Mouse (Mus musculus) Patski (cell line): ENCODE results near the gene Adamts17. TPM values are rescaled to one million over a fixed set of nuclear protein-coding genes. Genes with fewer than 3 reads are reported as not detected.

Experiments
- ATAC-seq: fragments of 100-300 bp; one replicate; pipeline ENCODE4 v1.8.0; 2021
- CTCF ChIA-PET: fragments of 350-600 bp; sonication (Branson Sonifier 250); formaldehyde crosslinking; loops from one replicate; lab custom pipeline; 2022; ENCODE audit warnings: inconsistent platforms; lab: Charles Lee
- POLR2A ChIA-PET: fragments of 350-600 bp; sonication (Branson Sonifier 250); formaldehyde crosslinking; loops from one replicate; lab custom pipeline; 2022; ENCODE audit warnings: antibody characterized with exemption, inconsistent platforms; lab: Charles Lee
- DNase-seq: peaks from one replicate; pipeline ENCODE4 v3.0.0-alpha.2; 2011; ENCODE audit warnings: low read depth, low spot score
- H3K27me3 ChIP-seq: fragments of 371-371 bp; one replicate; pipeline ENCODE4 v1.5.1; 2021
- CTCF ChIP-seq: fragments of 100-300 bp; IDR thresholded peaks from one replicate; pipeline ENCODE4 v1.5.1; 2021
- in situ Hi-C: fragments of 300-500 bp; cut with MboI; formaldehyde crosslinking; loops from 3 replicates; pipeline ENCODE4 v1.11.1; 2018; ENCODE audit warnings: low pct_unique_long_range_greater_than_20kb, mixed read lengths
- polyA plus RNA-seq: library from polyadenylated mRNA; unstranded; gene quantifications from one replicate; pipeline ENCODE4 v1.2.3, GENCODE M21; 2021

The Adamts17 gene
- polyA plus RNA-seq, 1 experiment from 2014 or later = 0.04 TPM

- ATAC-seq (no peak), DNase-seq (no peak)
- TF ChIP-seq CTCF = no peak
- ChIA-PET POLR2A (no interaction called here), CTCF (no interaction called here)
- H3K27me3 ChIP-seq = peaks cover 3% of the 10 kb centered on the region
- in situ Hi-C loops = no loop called here
These were observed 188.2 kb downstream of the Adamts17 start for GRCm38 (mm10) chr7:67027696-67028095.

DNA sequence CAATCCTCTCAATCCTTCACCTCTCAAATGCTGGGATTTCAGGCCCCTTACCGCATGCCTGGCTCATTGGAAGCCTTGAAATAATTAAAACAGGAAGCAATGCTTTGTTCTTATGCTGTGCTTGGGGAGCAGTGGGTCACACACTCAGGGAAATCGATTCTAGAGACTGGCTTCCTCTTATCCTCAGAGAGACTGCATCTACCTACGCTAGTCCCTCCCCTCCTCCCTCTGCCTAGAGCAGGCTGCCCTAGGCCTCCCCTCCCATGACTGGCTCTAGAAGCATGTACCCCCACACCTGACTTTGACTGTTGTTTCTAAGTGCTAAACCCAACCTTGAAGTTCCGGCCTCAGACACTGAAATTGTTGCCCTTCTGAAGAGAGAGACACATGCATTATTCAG lies 189.4 kb downstream of the Adamts17 start:
- ChIA-PET CTCF (no interaction called here), POLR2A (no interaction called here)
- ATAC-seq (no peak), DNase-seq (no peak)
- no peak for TF ChIP-seq CTCF
- in situ Hi-C loops = no loop called here
- H3K27me3 ChIP-seq = peaks cover 3% of the 10 kb centered on the region

DNA sequence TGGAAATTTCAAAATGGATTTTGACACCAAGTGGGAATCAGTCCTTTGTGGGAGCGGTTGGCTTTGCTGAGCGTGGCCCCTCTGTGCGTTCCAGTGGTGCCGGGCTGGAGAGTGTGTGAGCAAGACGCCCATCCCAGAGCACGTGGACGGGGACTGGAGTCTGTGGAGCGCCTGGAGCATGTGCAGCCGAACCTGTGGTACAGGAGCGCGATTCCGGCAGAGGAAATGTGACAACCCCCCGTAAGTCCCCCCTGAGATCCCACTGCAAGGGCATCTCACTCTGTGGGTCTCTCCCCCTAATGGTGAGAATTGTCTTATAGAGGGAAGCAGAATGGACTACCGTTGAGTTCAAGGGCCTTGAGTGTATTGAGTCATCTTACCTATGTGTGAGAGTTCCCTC lies 189.9 kb downstream of the Adamts17 start:
- ChIA-PET CTCF (no interaction called here), POLR2A (no interaction called here)
- no peak for TF ChIP-seq CTCF
- in situ Hi-C loops = no loop called here
- ATAC-seq = no peak
- H3K27me3 ChIP-seq = peaks cover 3% of the 10 kb centered on the region
- DNase-seq = no peak

- CTCF ChIA-PET = no interaction called here
- ATAC-seq = no peak
These were observed 191.7 kb downstream of the Adamts17 start for GRCm38 (mm10) chr7:67031284-67031683.

DNA sequence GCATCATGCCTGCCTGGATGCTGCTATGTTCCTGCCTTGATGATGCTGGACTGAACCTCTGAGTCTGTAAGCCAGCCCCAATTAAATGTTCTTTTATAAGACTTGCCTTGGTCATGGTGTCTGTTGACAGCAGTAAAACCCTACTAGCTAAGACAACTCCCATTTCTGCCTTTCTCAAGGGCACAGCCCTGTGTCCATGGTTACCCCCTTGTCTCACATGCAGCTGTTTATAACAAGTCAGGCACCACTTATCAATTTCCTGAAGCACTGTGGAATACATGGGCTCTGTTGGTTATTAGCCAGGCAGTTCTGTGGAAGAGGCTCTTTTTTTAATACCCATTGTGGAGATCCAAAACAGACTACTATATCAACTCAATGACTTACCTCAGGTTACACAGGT lies 193.1 kb downstream of the Adamts17 start:
- ATAC-seq (no peak), DNase-seq (no peak)
- ChIA-PET CTCF (no interaction called here), POLR2A (no interaction called here)
- H3K27me3 ChIP-seq = peaks cover 7% of the 10 kb centered on the region
- no peak for TF ChIP-seq CTCF
- in situ Hi-C loops = no loop called here

More at GRCm38 (mm10) chr7:67031284-67031683, 191.7 kb downstream of the Adamts17 start:
- no peak for DNase-seq
- TF ChIP-seq CTCF = no peak
- in situ Hi-C loops = no loop called here
- peaks cover 7% of the 10 kb centered on the region for H3K27me3 ChIP-seq
- POLR2A ChIA-PET = no interaction called here

DNA sequence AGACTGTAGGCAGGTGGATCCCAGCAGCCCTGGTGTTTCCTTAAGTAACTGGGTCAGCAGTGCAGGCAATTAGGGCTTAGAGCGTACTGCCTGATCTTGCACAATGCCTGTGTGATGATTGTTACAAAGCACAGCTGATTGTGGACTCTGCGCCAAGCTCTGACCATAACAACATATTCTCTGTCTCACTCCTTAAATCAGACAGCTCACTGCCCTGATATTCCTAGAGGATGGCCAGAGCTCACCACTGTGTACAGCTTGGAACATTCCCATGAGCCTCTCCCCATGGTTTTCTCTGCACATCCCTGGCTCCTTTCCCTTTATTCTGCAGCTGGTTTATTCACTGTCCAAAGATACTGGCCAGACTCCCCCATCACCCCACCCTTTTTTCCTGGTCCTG lies 194.8 kb downstream of the Adamts17 start:
- ATAC-seq (no peak), DNase-seq (no peak)
- in situ Hi-C loops = no loop called here
- CTCF ChIA-PET = interaction anchor here (1.4 kb wide), 1 partner anchor 39 kb away, joined by 4 read pairs; no protein-coding TSS in a partner anchor
- H3K27me3 ChIP-seq = peaks cover 9% of the 10 kb centered on the region
- POLR2A ChIA-PET = no interaction called here
- TF ChIP-seq CTCF = no peak

- in situ Hi-C loops = no loop called here
- ChIA-PET POLR2A (no interaction called here), CTCF (interaction anchor here (1.4 kb wide), 1 partner anchor 38 kb away, joined by 4 read pairs; no protein-coding TSS in a partner anchor)
- TF ChIP-seq CTCF = no peak
- ATAC-seq = no peak
- H3K27me3 ChIP-seq = peaks cover 11% of the 10 kb centered on the region
- DNase-seq = no peak
These were observed 195.7 kb downstream of the Adamts17 start for GRCm38 (mm10) chr7:67035246-67035645.

GRCm38 (mm10) chr7:67035661-67036060 lies 196.1 kb downstream of the Adamts17 start:
- DNase-seq = no peak
- in situ Hi-C loops = no loop called here
- peaks cover 11% of the 10 kb centered on the region for H3K27me3 ChIP-seq
- ChIA-PET CTCF (no interaction called here), POLR2A (no interaction called here)
- no peak for TF ChIP-seq CTCF
- no peak for ATAC-seq

DNA sequence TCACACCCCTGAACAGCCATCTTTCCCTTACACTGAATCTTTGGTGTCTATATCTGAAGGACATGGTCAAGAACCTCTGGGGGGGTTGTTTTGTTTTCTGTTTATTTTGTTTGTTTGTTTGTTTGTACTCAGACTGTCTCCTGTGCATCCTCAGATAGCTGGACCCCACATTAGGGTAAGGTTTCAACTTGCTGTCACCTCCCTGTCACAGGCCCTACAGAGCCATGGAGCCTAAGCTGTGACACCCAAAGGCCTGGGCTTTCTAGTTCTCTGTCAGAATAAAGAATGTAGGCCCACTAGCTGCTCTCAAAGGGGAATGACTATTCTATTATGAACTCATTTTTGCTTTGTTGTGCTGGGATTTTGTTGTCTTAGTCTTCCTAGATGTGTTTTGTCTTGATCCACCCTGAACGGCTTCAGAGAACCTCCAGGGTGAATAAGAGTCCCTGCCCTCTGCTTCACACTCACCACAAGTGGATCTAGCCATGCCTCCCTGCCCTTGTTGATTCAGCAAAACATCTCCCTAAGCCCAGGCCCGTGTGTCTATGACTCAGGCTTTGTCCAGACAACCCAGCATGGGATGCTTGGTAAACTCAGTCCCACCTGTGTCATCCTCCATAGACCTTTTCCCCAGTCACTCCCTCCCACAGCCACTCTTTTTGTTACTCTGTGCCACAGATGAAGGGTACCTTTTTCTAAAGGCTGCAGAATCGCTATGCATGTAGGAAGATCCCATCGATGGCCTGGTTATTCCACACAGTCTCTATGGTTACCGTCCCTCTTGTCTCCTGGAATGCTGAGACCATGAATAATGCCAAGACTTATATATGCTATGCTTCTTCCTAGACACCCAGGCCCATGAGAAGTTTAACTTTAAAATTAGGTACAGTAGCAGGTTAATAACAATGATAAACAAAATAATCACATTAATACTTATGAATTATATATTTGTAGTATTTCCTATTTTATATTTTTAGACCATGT lies 197.3 kb downstream of the Adamts17 start:
- CTCF ChIA-PET = no interaction called here
- ATAC-seq = no peak
- no peak for TF ChIP-seq CTCF
- DNase-seq = no peak
- in situ Hi-C loops = no loop called here
- H3K27me3 ChIP-seq = peaks cover 16% of the 10 kb centered on the region
- POLR2A ChIA-PET = no interaction called here

- TF ChIP-seq CTCF = no peak
- no peak for ATAC-seq
- DNase-seq = no peak
- POLR2A ChIA-PET = no interaction called here
- CTCF ChIA-PET = no interaction called here
- in situ Hi-C loops = no loop called here
- peaks cover 16% of the 10 kb centered on the region for H3K27me3 ChIP-seq
These were observed 198.4 kb downstream of the Adamts17 start for GRCm38 (mm10) chr7:67037726-67038520.

GRCm38 (mm10) chr7:67039143-67039542 lies 199.6 kb downstream of the Adamts17 start:
- ATAC-seq = no peak
- POLR2A ChIA-PET = no interaction called here
- no peak for DNase-seq
- TF ChIP-seq CTCF = no peak
- peaks cover 17% of the 10 kb centered on the region for H3K27me3 ChIP-seq
- in situ Hi-C loops = no loop called here
- CTCF ChIA-PET = no interaction called here
